Mouse (Mus musculus): ENCODE measurements at regions not wholly inside any gene's neighbourhood (a gene's known extent, or its start where the extent isn't known, plus 50 kb on each side); places are given as distances from the start of the nearest gene placed in this dataset.

GRCm38 (mm10) chr7:83105672-83106071 is 238.5 kb downstream of the Mex3b start:
- TF ChIP-seq CTCF (IDR thresholded peaks at IDR 0.05; ENCODE audit: borderline replicate concordance, control insufficient read depth, extremely low read depth, insufficient read depth, low read length, poor library complexity): no peak
- no peak for TF ChIP-seq POLR2A (IDR thresholded peaks at IDR 0.05; ENCODE audit: control insufficient read depth, extremely low read depth, insufficient read depth, low read length, poor library complexity)
